Mouse (Mus musculus) liver (tissue): ENCODE results near the gene Prmt1.
A peak's percentile ranks its signal among the peaks of the same experiment; 100 is the strongest.

Source experiments
- DNase-seq: peaks from one replicate; pipeline ENCODE4 v3.0.0-alpha.2; 2020; ENCODE audit warnings: mixed read lengths

The Prmt1 gene

GRCm38 (mm10) chr7:44974383-44975116 is 11.8 kb downstream of the Prmt1 start, which contains the start of gene Cpt1c:
Cpt1c (minus strand) TSS chr7:44974851.
- peak; percentile 81 for DNase-seq

GRCm38 (mm10) chr7:44973415-44974130 is 12.8 kb downstream of the Prmt1 start:
- DNase-seq = no peak

- DNase-seq = no peak
Observed at GRCm38 (mm10) chr7:44971142-44971541, 15.2 kb downstream of the Prmt1 start.

GRCm38 (mm10) chr7:44970231-44970691 is 16.1 kb downstream of the Prmt1 start:
- DNase-seq = peak; percentile 85

GRCm38 (mm10) chr7:44966638-44967037 is 19.7 kb downstream of the Prmt1 start:
- DNase-seq = no peak

- no peak for DNase-seq
Observed at GRCm38 (mm10) chr7:44965975-44966374, 20.4 kb downstream of the Prmt1 start.

GRCm38 (mm10) chr7:44964990-44965389 is 21.4 kb downstream of the Prmt1 start:
- DNase-seq = no peak

GRCm38 (mm10) chr7:44962831-44963230 is 23.5 kb downstream of the Prmt1 start:
- DNase-seq = no peak

GRCm38 (mm10) chr7:44962337-44962736 is 24.0 kb downstream of the Prmt1 start:
- DNase-seq = no peak

GRCm38 (mm10) chr7:44960512-44960910 is 25.9 kb downstream of the Prmt1 start:
- DNase-seq = no peak

GRCm38 (mm10) chr7:44959874-44960511 is 26.4 kb downstream of the Prmt1 start:
- DNase-seq = no peak

GRCm38 (mm10) chr7:44959281-44959680 is 27.1 kb downstream of the Prmt1 start:
- no peak for DNase-seq

- no peak for DNase-seq
Observed at GRCm38 (mm10) chr7:44958208-44958607, 28.2 kb downstream of the Prmt1 start.

GRCm38 (mm10) chr7:44957183-44957835 is 29.1 kb downstream of the Prmt1 start:
- DNase-seq = no peak

GRCm38 (mm10) chr7:44956266-44956665 is 30.1 kb downstream of the Prmt1 start:
- no peak for DNase-seq

- DNase-seq = no peak
Observed at GRCm38 (mm10) chr7:44955628-44956027, 30.7 kb downstream of the Prmt1 start.

- no peak for DNase-seq
Observed at GRCm38 (mm10) chr7:44954091-44954885, 32.1 kb downstream of the Prmt1 start.

GRCm38 (mm10) chr7:44953561-44953960 is 32.8 kb downstream of the Prmt1 start:
- DNase-seq = no peak

- DNase-seq = peak; percentile 93
Observed at GRCm38 (mm10) chr7:44952611-44953306, 33.6 kb downstream of the Prmt1 start.

GRCm38 (mm10) chr7:44951960-44952359 is 34.4 kb downstream of the Prmt1 start:
- DNase-seq = peak; percentile 85

- no peak for DNase-seq
Observed at GRCm38 (mm10) chr7:44949922-44950321, 36.4 kb downstream of the Prmt1 start.

GRCm38 (mm10) chr7:44942904-44943303 is 43.5 kb downstream of the Prmt1 start, which contains the start of gene Tsks:
Tsks (plus strand) TSS chr7:44943204.
- DNase-seq = no peak
